Mouse (Mus musculus) myocyte (in vitro differentiated cells): ENCODE results near the gene Pgls.

Experiments used
- MAX ChIP-seq: IDR thresholded peaks from one replicate; pipeline ENCODE4 v1.6.1; 2011; ENCODE audit warnings: low read depth, mild to moderate bottlenecking, control low read depth
- MYOG ChIP-seq, 3 experiments: IDR thresholded peaks; one replicate each; pipeline ENCODE4 v1.6.1; 2011; ENCODE audit warnings: control low read depth in 2 of 3, low read depth in 2 of 3, mild to moderate bottlenecking in 2 of 3; ENCODE audit not compliant: insufficient read length in 2 of 3, control insufficient read depth in 1 of 3, insufficient read depth in 1 of 3
- POLR2A ChIP-seq: IDR thresholded peaks from one replicate; pipeline ENCODE4 v1.6.1; 2011; ENCODE audit warnings: low read depth, mild to moderate bottlenecking, control low read depth, moderate library complexity; ENCODE audit not compliant: insufficient read length
- POLR2AphosphoS2 ChIP-seq: IDR thresholded peaks from one replicate; pipeline ENCODE4 v1.6.1; 2011; ENCODE audit warnings: low read depth, control low read depth; ENCODE audit not compliant: insufficient read length

GRCm38 (mm10) chr8:71631897-71632296 is 39.9 kb downstream of the Pgls start:
- TF ChIP-seq POLR2A (no peak), POLR2AphosphoS2 (no peak), MAX (no peak), MYOG (IDR thresholded peaks at IDR 0.05; ENCODE audit: control insufficient read depth in 1 of 3, insufficient read depth in 1 of 3, insufficient read length in 2 of 3, low read depth in 2 of 3) (no peak)
